Mouse (Mus musculus) layer of hippocampus, postnatal 36 days (tissue): ENCODE data around the gene Dtx1. TPM values are rescaled to one million over a fixed set of nuclear protein-coding genes. Genes with fewer than 3 reads are reported as not detected.

Experiments
- DNase-seq, 2 experiments: peaks; one replicate each; pipeline ENCODE4 v3.0.0; 2022
- total RNA-seq, 2 experiments: library from RNA; stranded (reverse); gene quantifications; 2 replicates each; pipeline ENCODE4 v1.2.3; 2021

The Dtx1 gene
- total RNA-seq, 2 experiments from 2014 or later = 70.7 TPM

DNA sequence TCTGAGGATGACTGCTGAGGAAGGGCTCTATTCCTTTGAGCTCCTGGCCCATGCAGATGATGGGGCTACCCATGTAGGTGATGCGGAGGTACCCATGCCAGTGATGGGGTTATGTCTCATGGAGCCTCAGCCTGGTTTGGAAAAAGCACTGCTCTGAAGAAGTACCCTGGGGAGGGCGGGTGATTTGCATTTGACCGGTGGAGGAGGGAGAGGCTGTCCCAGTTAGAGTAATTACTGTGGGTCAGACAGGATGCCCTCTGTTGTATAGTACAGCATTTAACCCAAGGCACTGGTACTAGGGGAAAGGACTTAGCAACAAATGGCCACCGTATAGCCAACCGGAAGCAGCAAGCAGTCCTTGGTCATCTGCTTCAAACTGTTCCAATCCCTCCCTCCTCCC lies 76.9 kb downstream of the Dtx1 start:
- no peak for DNase-seq

DNA sequence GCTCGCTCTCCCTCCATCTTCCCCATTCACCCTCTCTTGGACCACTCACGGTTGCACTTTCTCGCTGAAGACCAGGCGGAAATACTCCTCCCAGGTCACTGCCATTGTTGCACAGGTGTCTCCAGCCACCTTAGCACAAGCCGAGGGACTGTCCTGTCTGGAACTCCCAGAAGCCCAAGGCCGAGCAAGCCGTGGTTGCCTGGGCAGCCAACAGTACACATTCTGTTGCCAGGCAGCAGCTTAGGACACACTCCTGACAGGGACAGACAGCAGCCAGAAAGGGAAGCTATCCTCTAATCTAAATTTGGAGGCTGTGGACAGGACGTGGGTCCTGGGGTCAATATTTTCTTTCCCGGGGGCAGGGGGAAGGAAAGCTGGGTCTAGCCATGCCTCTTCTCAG lies 77.6 kb downstream of the Dtx1 start, which contains the start of gene Cfap73:
Gene Cfap73, minus strand, starts transcription at position 105 of the 400 bp plus-strand sequence.
- no peak for DNase-seq

DNA sequence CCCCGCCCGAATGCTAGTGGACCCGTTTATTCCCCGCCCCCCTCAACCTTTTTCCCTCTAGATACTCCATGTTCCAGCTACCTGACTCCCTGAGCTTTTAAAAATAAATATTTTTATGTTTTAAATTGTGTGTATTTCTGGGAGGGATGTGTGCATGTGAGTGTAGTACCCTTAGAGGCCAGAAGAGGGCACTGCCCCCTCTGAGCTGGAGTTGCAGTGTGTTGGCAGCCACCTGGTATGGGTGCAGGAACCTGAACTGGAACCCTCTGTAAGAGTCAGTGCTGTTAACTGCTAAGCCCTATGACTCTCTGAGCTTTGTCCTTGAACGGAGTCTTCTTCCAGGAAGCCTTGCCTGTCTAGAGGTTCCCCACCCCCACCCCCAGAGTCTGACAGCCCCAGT lies 79.8 kb downstream of the Dtx1 start:
- DNase-seq = no peak

DNA sequence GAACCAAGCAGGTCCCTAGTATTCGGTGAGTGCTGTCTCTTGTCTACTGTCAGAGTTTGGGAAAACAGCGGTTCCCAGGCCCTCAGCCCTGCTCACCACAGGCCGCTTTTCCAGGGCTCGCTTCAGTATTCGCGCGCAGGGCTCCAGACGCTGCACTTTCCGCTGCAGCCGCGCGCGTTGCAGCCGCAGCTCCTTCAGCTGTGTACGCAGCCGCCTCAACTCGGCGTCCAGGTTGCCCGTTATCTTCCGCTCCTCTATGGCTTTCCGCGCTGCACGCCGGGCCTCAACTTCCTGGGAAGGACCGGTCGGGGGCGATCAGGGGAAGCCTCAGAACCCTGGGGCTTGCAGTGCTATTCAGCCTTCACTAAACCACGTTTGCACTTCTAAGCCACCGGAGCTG lies 80.6 kb downstream of the Dtx1 start:
- no peak for DNase-seq

Other genes with a start within 250 kb of the Dtx1 start
- gene Sdsl, start 239.1 kb downstream of the Dtx1 start, total RNA-seq = 1 to 10 TPM; 6.9 to 8.3 TPM
- gene Sds, start 235.4 kb downstream of the Dtx1 start, total RNA-seq = not detected
- gene Plbd2, start 208.3 kb downstream of the Dtx1 start, total RNA-seq = 10 to 100 TPM; 56.8 to 58.7 TPM
- 1 to 10 TPM; 7.6 to 8.7 TPM for gene Slc8b1, start 200.8 kb downstream of the Dtx1 start, total RNA-seq
- gene Tpcn1, start 123.3 kb downstream of the Dtx1 start, total RNA-seq = 10 to 100 TPM; 35.0 to 36.4 TPM
- 1 to 10 TPM in 1 of 2 experiments, under 1 TPM in 1; 0.35 to 1.2 TPM for gene Iqcd, start 122.9 kb downstream of the Dtx1 start, total RNA-seq
- gene Rita1, start 99.3 kb downstream of the Dtx1 start, total RNA-seq = 10 to 100 TPM; 29.1 to 29.6 TPM
- gene Ddx54, start 99.2 kb downstream of the Dtx1 start, total RNA-seq = 10 to 100 TPM; 34.4 to 39.5 TPM
- under 1 TPM in 1 of 2 experiments, not detected in 1; 0.77 TPM for gene Cfap73, start 77.7 kb downstream of the Dtx1 start, total RNA-seq
- gene Rasal1, start 63.1 kb downstream of the Dtx1 start, total RNA-seq = 10 to 100 TPM; 91.6 to 92.0 TPM
- under 1 TPM in 1 of 2 experiments, not detected in 1; 0.30 TPM for gene Oas2, start 37.9 kb upstream of the Dtx1 start, total RNA-seq
- not detected for gene Oas3, start 65.7 kb upstream of the Dtx1 start, total RNA-seq
- not detected for gene Oas1e, start 83.6 kb upstream of the Dtx1 start, total RNA-seq
- gene Oas1c, start 100.6 kb upstream of the Dtx1 start, total RNA-seq = under 1 TPM in 1 of 2 experiments, not detected in 1; 0.27 TPM
- not detected for gene Oas1f, start 135.4 kb upstream of the Dtx1 start, total RNA-seq
- not detected for gene Oas1h, start 149.5 kb upstream of the Dtx1 start, total RNA-seq
- gene Oas1g, start 175.7 kb upstream of the Dtx1 start, total RNA-seq = not detected
- not detected for gene Oas1a, start 195.6 kb upstream of the Dtx1 start, total RNA-seq
- not detected for gene Oas1d, start 202.6 kb upstream of the Dtx1 start, total RNA-seq